Mouse (Mus musculus): Measurements from ENCODE around the gene Tmtc2.
A peak's percentile ranks its signal among the peaks of the same experiment; 100 is the strongest.

DNA sequence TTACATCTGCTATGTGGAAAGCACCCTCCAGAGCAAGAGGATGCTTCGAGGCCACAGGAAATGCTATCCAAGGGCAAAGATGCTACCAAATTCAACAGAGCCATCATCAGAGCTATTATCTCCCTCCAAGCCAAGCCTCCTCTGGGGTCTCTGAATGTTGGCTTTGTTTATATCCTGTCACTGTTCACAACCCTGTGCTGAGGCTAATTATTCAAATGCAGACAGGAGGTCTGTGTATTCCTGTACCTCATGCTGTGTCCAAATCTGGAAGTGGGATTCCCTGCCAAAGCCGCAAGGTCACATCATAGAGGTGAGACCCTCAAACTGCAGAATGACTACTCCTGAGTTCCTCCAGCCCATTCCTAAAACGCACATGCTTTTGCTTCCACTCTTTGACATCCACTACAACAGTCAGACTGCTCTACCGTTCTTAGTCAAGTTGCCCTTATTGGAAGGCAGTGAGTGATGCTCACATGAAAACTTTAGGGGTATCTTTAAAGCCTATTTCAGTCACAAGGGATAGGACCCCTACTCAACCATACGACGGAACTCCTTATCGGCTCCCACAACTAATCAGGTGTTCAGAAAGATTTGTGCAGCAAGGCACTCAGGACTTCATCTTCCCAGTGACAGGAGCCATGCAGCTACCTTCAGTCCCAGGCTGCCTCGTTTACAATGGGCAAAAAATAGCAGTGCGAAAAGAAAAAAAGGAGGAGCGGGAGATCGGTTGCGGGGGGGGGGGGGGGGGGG lies 64.9 kb downstream of the Tmtc2 start:
- TF ChIP-seq CTCF (conservative IDR thresholded peaks at IDR 0.05; ENCODE audit: low read length) (no peak), NANOG (IDR thresholded peaks at IDR 0.05; ENCODE audit: borderline replicate concordance, low read length) (peak; percentile 72; the same call in 1 of the 2 replicates)
